Mouse (Mus musculus) hindlimb bud, embryonic 11.5 days (tissue): ENCODE results near the gene Gm9936.
"Not testable (repeated sequence)": the region's sequence is repeated elsewhere in the genome, so short reads cannot be mapped to it uniquely, and the experiment has no call there.

ENCODE experiments used
- DNase-seq: peaks from one replicate; pipeline ENCODE4 v3.0.0-alpha.2; 2012; ENCODE audit warnings: low read depth, low spot score; ENCODE audit errors: extremely low spot score

Gene Gm9936

GRCm38 (mm10) chr5:114842155-114842554 is 16.3 kb downstream of the Gm9936 start:
- DNase-seq = not testable (repeated sequence)

DNA sequence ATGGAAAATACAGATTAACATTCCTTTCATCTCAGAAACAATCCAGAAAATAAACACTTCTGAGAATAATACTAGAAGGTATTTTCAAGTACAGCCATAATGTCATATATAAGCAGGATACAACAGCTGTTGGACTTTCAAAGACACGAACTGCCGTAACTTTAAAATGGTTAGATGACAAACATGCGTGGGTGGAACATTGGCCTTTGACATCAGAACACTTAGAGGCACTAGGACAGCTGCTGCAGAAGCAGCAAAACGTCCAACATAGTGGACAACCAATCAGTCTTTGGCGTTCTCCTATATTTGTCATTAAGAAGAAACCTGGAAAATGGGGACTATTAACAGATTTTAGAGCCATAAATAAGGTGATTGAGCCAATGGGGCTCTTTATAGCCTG is 18.0 kb downstream of the Gm9936 start:
- DNase-seq = not testable (repeated sequence)

- no peak for DNase-seq
Observed at GRCm38 (mm10) chr5:114836886-114837285, 21.6 kb downstream of the Gm9936 start.

DNA sequence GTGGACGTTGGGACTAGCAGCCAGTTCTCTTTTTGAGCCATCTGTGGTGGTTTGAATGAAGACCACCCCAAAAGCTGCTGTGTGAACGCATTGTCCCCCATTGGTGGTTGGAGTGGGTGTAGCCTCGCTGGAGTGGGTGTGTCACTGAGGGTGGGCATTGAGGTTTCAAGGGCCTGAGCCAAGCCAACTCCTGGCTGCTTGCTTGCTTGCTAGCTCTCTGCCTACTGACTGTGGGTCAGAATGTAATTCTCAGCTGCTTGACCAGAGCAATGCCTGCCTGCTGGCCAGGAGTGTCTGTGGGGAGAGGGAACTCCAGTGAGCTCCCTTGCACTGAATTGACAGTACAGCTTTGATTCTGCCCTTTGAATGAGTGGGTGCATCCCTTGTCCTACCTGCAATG is 28.7 kb downstream of the Gm9936 start:
- DNase-seq = no peak

DNA sequence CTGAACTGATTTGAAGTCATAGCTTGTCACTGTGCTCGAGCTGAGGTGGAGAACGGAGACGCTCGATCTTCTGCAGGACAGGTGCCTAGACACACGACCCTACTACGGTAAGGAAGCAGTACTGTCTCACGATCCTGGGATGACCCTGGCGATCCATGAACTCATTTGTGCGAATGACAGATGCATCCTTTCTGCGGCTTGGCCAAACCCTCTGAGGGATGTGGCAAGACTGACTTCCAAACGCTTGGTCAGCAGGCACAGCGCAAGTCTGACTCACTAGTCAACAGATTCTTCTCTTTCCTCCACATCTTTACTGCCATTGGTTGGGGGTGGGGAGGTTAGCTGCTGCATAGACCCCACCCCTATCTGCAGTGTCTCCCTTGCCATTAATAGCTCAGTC is 31.1 kb downstream of the Gm9936 start:
- DNase-seq = no peak

GRCm38 (mm10) chr5:114825978-114826691 is 32.3 kb downstream of the Gm9936 start:
- DNase-seq = no peak

DNA sequence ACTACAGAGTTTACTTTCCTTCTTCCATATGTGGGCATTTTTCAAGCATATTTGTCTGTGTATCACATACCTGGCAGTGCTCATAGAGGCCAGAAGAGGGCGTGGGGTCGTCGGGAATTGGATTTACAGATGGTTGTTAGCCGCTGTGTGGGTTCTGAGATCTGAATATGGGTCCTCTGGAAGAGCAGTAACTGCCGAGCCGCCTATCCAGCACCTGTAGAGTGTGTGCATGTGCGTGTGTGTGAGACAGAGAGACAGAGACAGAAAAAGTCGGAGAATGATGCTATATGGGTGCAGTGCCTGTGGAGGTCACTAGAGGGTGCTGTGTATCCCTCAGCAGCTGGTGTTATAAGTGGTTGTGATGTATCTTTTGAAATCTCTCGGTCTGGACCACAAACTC is 34.3 kb downstream of the Gm9936 start:
- no peak for DNase-seq

- no peak for DNase-seq
Observed at GRCm38 (mm10) chr5:114822796-114823688, 35.4 kb downstream of the Gm9936 start, which contains the start of gene 1500011B03Rik. TSS of gene 1500011B03Rik (minus strand) at chr5:114823468.

DNA sequence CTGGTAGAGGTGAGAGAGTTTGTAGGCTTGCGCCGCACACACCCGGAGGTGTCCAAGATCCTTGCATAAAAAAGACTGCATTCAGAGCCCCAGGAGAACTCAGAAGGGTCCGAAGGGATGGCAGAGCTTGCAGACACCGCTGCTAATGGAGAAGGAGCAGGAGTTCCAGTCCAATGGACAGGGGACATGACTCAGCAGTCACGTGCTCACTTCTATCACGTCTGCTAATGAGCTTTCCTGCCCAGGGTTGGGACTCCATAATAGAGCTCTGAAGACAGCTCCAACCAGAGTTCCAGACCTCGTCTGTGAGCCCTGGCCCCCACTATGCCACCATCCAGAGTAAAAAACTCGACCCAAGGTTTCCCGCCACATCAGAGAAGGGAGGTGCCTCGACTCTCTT is 40.4 kb downstream of the Gm9936 start:
- no peak for DNase-seq

DNA sequence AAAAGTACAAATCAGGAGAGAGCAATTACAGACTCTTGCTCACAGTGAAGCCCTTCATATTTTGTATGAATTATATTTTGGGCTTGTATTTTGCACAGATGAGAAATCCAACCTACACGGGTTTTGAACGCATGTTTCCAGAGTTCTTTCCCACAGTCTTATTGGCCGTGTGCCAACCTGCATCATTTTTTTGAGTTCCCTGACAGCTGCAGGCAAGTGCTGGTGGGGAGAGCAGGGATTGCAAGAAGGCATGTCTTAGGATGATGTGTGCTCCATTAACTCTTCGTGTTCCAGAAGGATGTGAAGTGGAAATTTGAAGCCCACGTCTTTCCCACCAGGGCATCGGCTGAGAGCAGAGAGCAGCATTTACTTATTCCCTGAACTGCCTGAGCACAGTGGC is 41.9 kb downstream of the Gm9936 start:
- no peak for DNase-seq

GRCm38 (mm10) chr5:114813525-114814181 is 44.8 kb downstream of the Gm9936 start:
- no peak for DNase-seq

DNA sequence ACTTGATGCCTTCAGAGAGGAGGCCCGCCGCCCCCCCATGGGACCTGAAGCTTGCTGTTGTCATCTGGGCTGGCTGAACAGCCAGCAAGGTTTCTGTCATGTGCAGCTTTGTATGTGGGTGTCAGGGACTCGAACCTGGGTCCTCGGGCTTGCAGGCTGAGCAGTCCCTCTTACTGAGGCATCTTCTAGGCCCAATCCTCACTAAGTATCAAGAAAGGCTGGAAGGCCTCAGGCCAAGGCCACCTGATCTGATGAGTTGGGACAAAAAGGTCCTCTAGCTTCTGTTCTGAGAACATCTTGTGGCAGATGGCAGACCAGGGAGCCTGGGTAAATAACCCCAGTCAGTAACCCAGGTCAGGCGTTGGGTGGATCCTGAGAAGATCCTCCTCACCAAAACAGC is 48.7 kb downstream of the Gm9936 start:
- no peak for DNase-seq

GRCm38 (mm10) chr5:114809181-114809756 is 49.2 kb downstream of the Gm9936 start:
- no peak for DNase-seq

GRCm38 (mm10) chr5:114808385-114808784 is 50.1 kb downstream of the Gm9936 start:
- no peak for DNase-seq

GRCm38 (mm10) chr5:114807893-114808292 is 50.6 kb downstream of the Gm9936 start:
- DNase-seq = no peak

DNA sequence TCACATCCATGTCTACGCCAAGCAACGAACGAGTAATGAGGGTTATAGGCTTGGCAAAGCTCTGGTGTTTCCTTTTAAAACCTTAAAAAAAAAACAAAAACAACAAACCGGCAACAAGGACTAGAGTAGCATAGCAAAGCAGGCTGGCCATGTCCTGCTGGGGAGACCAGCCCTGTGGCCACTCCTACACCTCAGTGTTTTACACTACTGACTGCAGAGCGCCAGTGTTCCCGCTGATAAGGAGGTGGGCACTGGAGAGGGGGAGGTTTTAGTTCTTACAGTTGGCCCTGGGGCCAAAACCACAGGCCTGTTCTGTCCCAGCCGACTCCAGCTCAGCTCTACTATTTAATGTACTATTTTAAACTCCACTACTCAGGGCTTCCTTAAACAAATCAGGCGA is 51.0 kb downstream of the Gm9936 start:
- no peak for DNase-seq

- DNase-seq = no peak
Observed at GRCm38 (mm10) chr5:114807063-114807462, 51.4 kb downstream of the Gm9936 start.

DNA sequence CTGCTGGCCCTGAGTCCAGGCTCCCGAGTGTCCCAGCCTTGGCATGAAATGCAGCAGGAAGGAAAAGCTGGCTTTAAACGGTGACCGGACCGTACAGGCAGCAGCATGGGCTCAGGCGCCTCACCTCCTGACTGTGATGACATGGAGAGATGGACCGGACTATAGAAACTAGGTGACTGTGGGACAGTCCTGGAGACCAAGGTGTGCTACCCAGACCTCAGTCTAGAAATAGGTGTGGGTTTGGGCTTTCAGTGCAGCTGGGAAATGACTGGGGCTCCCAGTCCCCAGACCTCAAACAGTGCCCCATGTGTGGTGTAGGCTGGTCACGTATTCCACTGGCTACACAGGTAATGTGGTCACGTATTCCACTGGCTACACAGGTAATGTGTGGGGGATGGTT is 51.8 kb downstream of the Gm9936 start:
- no peak for DNase-seq
